Mouse (Mus musculus): ENCODE data around the gene Zfp467. TPM values are rescaled to one million over a fixed set of nuclear protein-coding genes. Genes with fewer than 3 reads are reported as not detected.
A peak's percentile ranks its signal among the peaks of the same experiment; 100 is the strongest.

Zfp467 gene
- total RNA-seq (2015) = 1.6 and 3.4 TPM in 2 replicates
- total RNA-seq (2017) = 0.61 and 1.1 TPM in 2 replicates

DNA sequence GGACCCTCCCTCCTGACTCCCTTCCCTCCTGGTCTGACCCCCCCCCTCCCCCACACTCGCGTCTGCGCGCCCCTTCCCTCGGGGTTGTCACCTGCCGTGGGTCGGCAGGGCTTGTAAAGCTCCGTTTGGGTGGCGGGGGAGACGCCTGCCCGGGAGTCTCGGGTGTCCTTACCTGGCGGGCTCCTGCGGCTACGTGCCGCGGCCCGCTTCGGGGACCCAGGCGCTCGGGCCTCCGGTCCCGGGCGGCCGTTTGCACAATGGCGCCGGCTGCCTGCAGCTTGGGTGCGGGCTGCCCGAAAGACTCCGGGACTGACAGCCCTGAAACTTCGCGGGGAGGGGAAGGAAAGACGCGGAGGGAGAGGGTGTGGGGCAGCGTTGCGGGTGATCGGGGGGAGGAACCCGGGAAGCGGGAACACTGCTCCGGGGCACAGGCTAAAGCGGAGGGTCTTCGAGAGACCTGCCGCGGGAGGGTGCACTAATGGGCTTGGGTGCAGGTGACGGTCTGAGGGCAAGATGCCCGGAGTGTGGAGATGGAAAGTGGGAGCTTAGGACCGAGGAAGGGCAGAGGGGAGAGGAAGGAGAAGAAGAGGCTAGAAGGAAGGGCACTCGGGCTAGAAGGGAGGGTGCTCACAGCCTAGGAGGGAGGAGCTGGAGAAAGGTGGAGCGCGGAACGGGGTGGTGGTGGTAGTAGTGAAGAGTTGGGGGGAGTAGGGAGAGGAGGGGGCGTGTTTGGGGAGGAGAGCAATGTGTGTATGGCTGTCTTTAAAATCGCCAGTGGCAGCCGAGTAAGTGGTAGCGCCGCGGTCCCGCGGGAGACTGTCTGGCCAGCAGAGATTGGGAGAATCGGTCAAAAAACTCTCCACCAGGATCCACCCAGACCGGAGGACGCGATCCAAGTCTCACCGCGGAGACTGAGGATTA is at the start of gene Zfp467:
Gene Zfp467, minus strand, starts transcription at position 645 of the 921 bp plus-strand sequence.
- ATAC-seq (replicated peaks; ENCODE audit: poor library complexity) = peak; percentile 30

- ATAC-seq (replicated peaks; ENCODE audit: poor library complexity) = no peak
Observed at GRCm38 (mm10) chr6:48493136-48493730, 47.6 kb upstream of the Zfp467 start.

DNA sequence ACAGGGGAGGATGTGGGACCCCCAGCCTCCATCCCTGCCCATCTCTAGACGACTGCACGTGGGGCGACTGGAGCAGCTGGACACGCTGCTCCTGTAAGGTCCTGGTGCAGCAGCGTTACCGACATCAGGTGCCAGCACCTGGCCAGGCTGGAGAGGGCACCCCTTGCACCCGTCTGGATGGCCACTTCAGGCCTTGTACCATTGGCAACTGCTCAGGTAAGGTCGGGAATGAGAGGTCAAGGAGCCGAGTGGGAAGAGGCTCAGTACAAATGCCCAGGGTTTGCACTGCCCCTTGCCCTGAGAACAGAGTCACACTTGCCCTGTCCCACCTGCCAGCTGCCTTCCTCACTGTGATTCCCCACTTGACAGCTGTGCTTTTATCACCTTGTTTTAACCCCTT is 45.7 kb upstream of the Zfp467 start:
- no peak for ATAC-seq (replicated peaks; ENCODE audit: poor library complexity)

DNA sequence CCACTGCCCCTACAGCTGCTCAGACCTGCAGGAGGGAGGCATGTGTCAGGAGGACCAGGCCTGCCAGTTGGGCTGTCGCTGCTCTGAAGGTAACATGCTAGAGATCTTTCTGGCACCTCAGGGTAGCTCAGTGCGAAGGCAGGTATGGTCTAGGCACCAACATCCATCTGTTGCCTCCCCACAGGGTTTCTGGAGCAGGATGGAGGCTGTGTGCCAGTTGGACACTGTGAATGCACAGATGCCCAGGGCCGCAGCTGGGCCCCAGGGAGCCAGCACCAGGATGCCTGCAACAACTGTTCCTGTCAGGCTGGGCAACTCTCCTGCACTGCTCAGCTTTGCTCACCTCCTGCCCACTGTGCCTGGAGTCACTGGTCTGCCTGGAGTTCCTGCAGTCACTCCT is 44.1 kb upstream of the Zfp467 start:
- ATAC-seq (replicated peaks; ENCODE audit: poor library complexity) = no peak

DNA sequence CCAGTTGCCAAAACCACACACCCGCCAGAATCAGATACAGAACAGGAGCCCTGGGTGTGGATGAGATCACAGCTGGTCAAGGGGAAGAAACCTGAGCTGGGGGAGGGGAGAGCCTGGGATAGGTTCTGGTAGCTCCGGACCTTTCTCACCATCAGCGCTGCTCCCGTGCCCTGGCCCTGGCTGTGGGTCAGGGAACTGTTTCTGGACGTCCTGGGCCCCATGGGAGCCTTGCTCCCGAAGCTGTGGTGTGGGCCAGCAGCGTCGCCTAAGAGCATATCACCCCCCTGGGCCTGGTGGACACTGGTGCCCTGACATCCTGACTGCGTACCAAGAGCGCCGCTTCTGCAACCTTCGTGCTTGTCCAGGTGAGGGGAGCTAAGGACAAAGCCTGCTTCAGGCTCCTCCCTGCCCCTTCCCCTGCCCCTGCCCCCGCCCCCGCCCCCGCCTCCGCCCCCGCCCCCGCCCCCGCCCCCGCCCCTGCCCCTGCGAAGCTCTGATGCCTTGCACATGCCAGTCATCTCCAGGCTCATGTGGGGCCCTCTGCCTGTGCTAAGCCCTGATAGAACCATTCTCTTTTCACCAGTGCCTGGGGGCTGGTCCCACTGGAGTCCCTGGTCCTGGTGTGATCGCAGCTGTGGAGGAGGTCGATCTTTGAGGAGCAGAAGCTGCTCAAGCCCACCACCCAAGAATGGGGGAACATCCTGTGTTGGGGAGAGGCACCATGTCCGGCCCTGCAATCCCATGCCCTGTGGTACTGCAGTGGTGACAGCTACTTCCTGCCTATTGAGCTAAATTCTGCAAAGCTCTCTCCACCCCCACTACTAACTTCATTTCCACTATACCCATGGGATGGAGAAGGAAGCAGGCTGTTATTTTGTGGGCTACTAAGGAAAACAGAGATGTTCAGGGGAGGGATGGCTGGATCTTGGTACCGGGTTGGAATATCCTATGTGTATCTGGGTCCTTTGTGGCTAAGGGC is 42.4 kb upstream of the Zfp467 start:
- peak; percentile 20; the same call in 1 of the 2 replicates for ATAC-seq (replicated peaks; ENCODE audit: poor library complexity)

DNA sequence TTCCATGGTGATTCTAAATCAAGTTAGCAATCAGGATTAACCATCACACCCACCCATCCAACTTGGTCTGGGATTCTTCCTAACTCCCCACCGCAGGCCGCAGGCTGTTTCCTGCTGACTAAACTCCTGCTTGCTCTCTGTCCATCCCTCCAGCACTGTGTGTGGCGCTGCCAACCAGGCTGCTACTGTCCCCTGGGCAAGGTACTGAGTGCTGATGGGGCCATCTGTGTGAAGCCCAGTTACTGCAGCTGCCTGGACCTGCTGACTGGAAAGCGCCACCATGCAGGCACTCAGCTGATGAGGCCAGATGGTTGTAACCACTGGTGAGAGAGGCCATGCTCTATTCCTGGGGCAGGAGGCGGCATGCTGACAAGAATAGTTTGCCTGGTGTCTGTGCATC is 36.9 kb upstream of the Zfp467 start:
- no peak for ATAC-seq (replicated peaks; ENCODE audit: poor library complexity)

GRCm38 (mm10) chr6:48478446-48478845 is 32.8 kb upstream of the Zfp467 start:
- ATAC-seq (replicated peaks; ENCODE audit: poor library complexity) = no peak

DNA sequence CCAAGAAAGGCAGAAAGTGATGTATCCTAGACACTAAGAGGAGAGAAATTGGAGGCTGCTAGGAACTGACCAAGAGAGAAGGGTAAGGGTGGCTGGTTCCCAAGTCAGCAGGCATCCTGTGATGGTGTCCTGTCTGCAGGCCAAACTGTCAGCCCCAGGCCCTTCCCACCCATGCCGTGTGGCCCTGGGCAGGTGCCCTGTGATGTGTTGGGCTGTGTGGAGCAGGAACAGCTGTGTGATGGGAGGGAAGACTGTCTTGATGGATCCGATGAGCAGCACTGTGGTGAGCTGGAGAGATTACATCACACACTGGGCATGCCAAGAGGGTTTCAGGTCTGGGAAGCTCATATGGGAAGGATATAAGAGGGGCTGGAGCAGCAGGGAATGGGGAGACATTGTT is 25.1 kb upstream of the Zfp467 start:
- no peak for ATAC-seq (replicated peaks; ENCODE audit: poor library complexity)

DNA sequence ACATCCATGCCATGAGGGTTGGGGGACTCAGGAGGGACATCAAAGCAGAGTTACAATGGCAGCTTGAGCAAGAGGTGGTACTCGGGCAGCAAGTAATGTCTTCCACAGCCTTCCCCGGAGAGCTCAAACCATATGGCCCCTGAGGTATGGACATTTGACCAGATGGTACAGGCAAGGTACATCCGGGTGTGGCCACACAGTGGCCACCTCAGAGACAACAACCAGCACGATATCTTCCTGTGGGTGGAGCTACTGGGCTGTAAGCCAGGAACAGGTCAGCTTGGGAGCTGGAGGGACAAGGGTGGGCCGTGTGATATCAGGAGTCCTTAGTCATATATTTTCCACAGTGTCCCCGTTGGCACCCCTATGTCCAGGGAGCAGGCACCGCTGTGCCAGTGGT is 21.9 kb upstream of the Zfp467 start:
- ATAC-seq (replicated peaks; ENCODE audit: poor library complexity) = no peak

DNA sequence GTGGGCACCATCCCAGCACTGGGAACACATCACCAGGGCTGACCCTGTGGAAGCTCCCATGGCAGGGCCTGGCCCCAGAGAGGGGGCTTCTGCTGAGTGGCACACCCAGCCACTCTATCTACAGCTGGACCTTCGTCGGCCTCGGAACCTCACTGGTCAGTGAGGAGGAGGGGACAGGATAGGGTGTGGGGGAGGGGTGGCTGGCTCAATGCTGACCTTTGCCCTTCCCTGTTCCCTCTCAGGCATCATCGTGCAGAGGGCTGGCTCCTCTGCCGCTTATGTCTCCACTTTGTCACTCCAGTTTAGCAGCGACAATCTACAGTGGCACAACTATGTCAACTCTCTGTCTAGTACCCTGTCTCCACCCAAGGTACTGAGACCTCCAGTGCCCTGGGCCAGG is 21.1 kb upstream of the Zfp467 start:
- ATAC-seq (replicated peaks; ENCODE audit: poor library complexity) = no peak

DNA sequence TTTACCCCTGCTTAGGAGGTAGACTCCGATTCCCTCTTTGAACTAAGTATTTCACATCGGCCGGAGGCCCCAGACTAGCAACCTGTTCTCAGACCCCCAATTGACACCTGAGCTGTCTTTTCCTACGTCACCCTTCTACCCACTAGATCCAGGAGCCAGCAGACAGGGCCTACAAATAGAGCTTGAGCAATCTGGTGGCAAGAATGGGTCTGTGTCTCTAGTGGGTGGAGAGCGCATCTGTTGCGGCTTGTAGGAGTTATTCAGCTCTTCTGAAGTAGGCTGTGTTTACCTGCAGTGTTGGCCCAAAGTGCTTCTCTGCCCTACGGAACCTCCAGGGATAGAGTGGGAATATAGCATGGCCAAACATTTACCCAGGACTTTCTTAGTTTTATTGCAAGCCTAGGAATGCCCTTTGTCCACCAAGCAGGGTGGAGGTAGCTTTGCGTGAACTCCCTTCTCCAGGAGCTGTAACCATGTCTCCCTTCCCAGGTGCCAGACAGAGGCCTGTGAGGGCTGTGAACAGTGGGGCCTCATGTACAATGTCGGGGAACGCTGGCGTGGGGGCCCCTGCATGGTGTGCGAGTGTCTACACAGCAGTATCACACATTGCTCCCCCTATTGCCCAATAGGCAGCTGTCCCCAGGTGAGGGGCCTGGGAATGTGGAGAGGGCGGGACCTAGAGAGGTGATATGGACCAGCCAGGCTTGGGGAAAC is 19.5 kb upstream of the Zfp467 start:
- no peak for ATAC-seq (replicated peaks; ENCODE audit: poor library complexity)

GRCm38 (mm10) chr6:48452771-48453170 is 7.1 kb upstream of the Zfp467 start:
- ATAC-seq (replicated peaks; ENCODE audit: poor library complexity) = no peak

DNA sequence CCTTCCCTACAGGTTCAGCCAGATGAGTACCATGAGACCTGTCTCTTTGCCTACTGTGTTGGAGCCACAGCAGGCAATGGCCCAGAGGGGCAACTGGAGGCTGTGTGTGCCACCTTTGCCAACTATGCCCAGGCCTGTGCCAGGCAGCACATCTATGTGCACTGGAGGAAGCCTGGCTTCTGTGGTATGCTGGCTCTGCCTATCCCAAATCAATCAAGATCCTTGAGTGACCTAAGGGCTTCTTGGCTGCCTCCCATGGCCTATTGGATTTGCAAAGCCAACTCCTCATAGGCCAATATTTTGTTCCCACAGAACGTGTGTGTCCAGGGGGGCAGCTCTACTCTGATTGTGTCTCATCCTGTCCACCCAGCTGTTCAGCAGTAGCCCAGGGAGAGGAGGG is 6.5 kb upstream of the Zfp467 start:
- ATAC-seq (replicated peaks; ENCODE audit: poor library complexity) = no peak

- ATAC-seq (replicated peaks; ENCODE audit: poor library complexity) = no peak
Observed at GRCm38 (mm10) chr6:48448527-48448926, 2.9 kb upstream of the Zfp467 start.

- no peak for ATAC-seq (replicated peaks; ENCODE audit: poor library complexity)
Observed at GRCm38 (mm10) chr6:48447929-48448328, 2.3 kb upstream of the Zfp467 start, which contains the start of gene Sspo. Gene Sspo, plus strand, starts transcription at chr6:48448229.

- no peak for ATAC-seq (replicated peaks; ENCODE audit: poor library complexity)
Observed at GRCm38 (mm10) chr6:48446896-48447295, 1.3 kb upstream of the Zfp467 start.

DNA sequence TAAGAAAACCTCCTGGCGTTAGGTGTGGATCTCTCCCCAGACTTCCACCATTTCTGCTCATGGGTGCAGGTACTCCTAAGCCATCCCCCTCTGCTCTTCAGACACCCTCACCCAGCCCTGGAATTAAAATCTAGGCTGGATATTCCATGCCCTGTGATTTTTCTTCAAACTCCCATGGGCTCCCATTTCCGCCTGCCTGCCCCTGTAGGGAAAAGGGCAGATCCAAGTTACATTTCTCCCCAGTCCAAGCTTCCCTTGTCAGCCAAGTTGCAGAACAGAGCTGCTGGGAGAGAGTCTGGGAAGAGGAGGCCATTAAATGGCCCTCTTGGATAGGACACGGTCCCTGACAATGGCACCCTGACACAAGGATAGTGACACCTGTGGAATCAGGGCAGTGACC is 631 bp upstream of the Zfp467 start:
- no peak for ATAC-seq (replicated peaks; ENCODE audit: poor library complexity)

DNA sequence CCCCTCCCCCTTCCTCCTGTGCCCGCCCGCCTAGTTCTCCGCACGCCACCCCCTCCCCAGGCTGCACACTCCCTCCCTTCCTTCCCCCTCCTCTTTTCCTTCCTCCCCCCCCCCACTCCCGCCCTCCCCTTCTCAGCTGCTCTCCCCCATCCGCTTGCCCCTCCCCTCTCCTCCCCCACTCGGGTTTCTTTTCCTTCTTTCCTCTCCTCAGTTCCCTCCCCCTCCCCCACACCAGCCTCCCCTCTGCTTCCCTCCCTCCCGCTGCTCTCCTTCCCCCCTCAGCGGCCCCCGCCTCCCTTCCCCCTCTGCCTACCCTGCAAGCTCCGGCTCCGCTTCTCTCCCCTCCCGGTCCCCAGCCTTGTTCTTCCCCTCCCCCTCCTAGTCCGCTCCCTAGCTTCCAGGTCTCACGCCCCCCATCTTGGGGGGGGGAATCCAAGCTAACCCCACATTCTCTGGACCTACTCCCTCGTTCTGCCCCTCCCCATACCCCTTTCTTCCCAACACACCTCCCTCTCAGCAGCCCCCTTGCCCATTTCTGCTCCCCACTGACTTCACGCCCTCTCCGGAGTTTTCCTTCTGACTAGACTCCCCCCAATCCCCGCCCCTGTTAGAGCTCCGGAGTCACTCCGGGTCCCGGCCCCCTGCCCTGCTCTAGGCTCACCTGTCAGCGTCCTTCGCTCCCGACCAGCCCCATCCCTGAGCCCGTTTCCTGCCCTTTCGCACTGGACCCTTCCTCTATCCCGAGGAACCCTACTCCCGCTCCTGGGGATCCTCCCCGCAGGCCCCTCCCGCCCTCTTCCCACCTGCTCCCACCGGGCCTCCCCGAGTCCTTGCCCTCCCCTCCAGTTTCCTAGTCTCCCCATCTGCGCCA is 1.1 kb downstream of the Zfp467 start:
- peak; percentile 34; the same call in 1 of the 2 replicates for ATAC-seq (replicated peaks; ENCODE audit: poor library complexity)

GRCm38 (mm10) chr6:48443592-48444309 is 1.9 kb downstream of the Zfp467 start:
- ATAC-seq (replicated peaks; ENCODE audit: poor library complexity) = peak; percentile 81
